28 mouse cellular contexts compared by ENCODE assay signal in the genomic region with DNA sequence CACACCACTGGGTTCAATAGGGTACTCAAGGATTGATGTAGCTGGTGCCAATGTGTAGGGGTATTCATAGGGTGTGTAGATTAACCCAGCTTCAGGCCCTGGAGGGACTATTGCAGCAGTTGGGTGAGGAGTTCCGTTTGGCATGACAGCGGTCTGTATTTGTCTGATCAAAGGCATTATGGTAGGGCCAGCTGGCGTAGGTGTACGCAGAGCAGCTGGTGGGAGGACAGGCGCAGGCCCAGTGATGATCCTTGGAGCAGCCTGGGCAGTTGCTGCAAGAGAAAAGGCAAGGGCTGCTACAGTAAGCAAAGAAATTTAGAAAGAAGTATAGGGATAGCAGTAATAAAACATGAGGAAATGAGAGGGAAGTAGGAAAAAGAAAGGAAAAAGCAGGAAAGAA.
A peak's percentile ranks its signal among the peaks of the same experiment; 100 is the strongest.
DNase-seq lines count a peak whose midpoint lies in the region; ATAC-seq and TF ChIP-seq lines count a peak whose summit lies in the region.
"Had no signal": no experiment of that assay in that cellular context is flagged by ENCODE, and none has a peak within 500 bp of the region (broad histone marks: within the 10 kb centered on the region; RNA-seq: fewer than 3 reads in every experiment).

No protein-coding gene starts in this region.

- H3K9me3 ChIP-seq in forebrain, embryonic 13.5 days (replicated peaks) = no peaks in the 10 kb centered on the region
- H3K9me3 ChIP-seq in forebrain, embryonic 14.5 days (replicated peaks; ENCODE audit: control insufficient read depth, low read length) = no peaks in the 10 kb centered on the region
- H3K9me3 ChIP-seq: embryonic facial prominence, embryonic 10.5 days; embryonic facial prominence, embryonic 15.5 days; intestine, embryonic 15.5 days; limb, embryonic 12.5 days; liver, embryonic 12.5 days; midbrain, embryonic 15.5 days; stomach, embryonic 15.5 days had no signal

- no peak for ATAC-seq in forebrain, embryonic 13.5 days
- no peak for ATAC-seq in forebrain, embryonic 14.5 days
- ATAC-seq: hindbrain, postnatal 0 days; intestine, embryonic 15.5 days; liver, embryonic 12.5 days; liver, postnatal 0 days; midbrain, embryonic 15.5 days had no signal

- H3K9ac ChIP-seq in forebrain, embryonic 13.5 days = no peak overlapping the region
- H3K9ac ChIP-seq in forebrain, embryonic 14.5 days (ENCODE audit: low read length) = no peak overlapping the region
- H3K9ac ChIP-seq: embryonic facial prominence, embryonic 15.5 days; intestine, embryonic 15.5 days; limb, embryonic 12.5 days; liver, embryonic 12.5 days; liver, postnatal 0 days; midbrain, embryonic 15.5 days; stomach, embryonic 15.5 days had no signal

- H3K27ac ChIP-seq in forebrain, embryonic 13.5 days = peak overlapping the region; percentile 16; the same call in 1 of the 2 replicates
- H3K27ac ChIP-seq in forebrain, embryonic 14.5 days (ENCODE audit: low read depth, low read length) = no peak overlapping the region
- H3K27ac ChIP-seq: embryonic facial prominence, embryonic 10.5 days; embryonic facial prominence, embryonic 15.5 days; hindbrain, postnatal 0 days; intestine, embryonic 15.5 days; limb, embryonic 12.5 days; liver, embryonic 12.5 days; macrophage; midbrain, embryonic 15.5 days; stomach, embryonic 15.5 days had no signal

- no peak for TF ChIP-seq POLR2A in brain, embryonic 14.5 days (IDR thresholded peaks at IDR 0.05; ENCODE audit: borderline replicate concordance, extremely low read depth, insufficient read depth, insufficient read length, poor library complexity, severe bottlenecking)

- H3K27me3 ChIP-seq in forebrain, embryonic 13.5 days = no peaks in the 10 kb centered on the region
- no peaks in the 10 kb centered on the region for H3K27me3 ChIP-seq in forebrain, embryonic 14.5 days (replicated peaks; ENCODE audit: control insufficient read depth, insufficient read depth, low read length)
- H3K27me3 ChIP-seq: embryonic facial prominence, embryonic 15.5 days; intestine, embryonic 15.5 days; limb, embryonic 12.5 days; liver, embryonic 12.5 days; midbrain, embryonic 15.5 days; stomach, embryonic 15.5 days had no signal

- peaks cover 7% of the 10 kb centered on the region for H3K36me3 ChIP-seq in forebrain, embryonic 13.5 days (ENCODE audit: poor library complexity, severe bottlenecking)
- peaks cover 16% of the 10 kb centered on the region for H3K36me3 ChIP-seq in forebrain, embryonic 14.5 days (ENCODE audit: control insufficient read depth, insufficient read depth, low read length)
- H3K36me3 ChIP-seq: midbrain, embryonic 15.5 days; stomach, embryonic 15.5 days had no signal

- no peak overlapping the region for H3K4me2 ChIP-seq in forebrain, embryonic 13.5 days
- H3K4me2 ChIP-seq in forebrain, embryonic 14.5 days (ENCODE audit: low read length) = no peak overlapping the region
- H3K4me2 ChIP-seq: embryonic facial prominence, embryonic 15.5 days; heart, embryonic 11.5 days; intestine, embryonic 15.5 days; limb, embryonic 12.5 days; liver, embryonic 12.5 days; midbrain, embryonic 15.5 days; stomach, embryonic 15.5 days had no signal

- H3K4me3 ChIP-seq in forebrain, embryonic 13.5 days = no peak overlapping the region
- no peak overlapping the region for H3K4me3 ChIP-seq in forebrain, embryonic 14.5 days (ENCODE audit: low read depth, low read length)
- H3K4me3 ChIP-seq: embryonic facial prominence, embryonic 10.5 days; embryonic facial prominence, embryonic 15.5 days; intestine, embryonic 15.5 days; limb, embryonic 12.5 days; liver, embryonic 12.5 days; midbrain, embryonic 15.5 days; stomach, embryonic 15.5 days had no signal

- intact Hi-C loops in left cerebral cortex, postnatal 4 days (cut with DNase I) = no loop called here
- intact Hi-C loops in left cerebral cortex, postnatal 36 days (cut with DNase I) = no loop called here

- 80% methylated on average over 5 of the region's 5 CpGs for WGBS in forebrain, embryonic 13.5 days
- 70% methylated on average over 5 of the region's 5 CpGs for WGBS in forebrain, embryonic 14.5 days

- DNase-seq in forebrain, embryonic 14.5 days (ENCODE audit: low spot score) = no peak
- peak; percentile 44 for DNase-seq in left cerebral cortex, postnatal 4 days
- no peak for DNase-seq in left cerebral cortex, postnatal 36 days (ENCODE audit: low spot score in 2 of 2)
- DNase-seq in brain, embryonic 14.5 days (ENCODE audit: low read depth) = peak; percentile 39
- peak; percentile 16 for DNase-seq in fat pad, adult 2 months (ENCODE audit: extremely low read depth, low read depth, low spot score)
- DNase-seq in adrenal gland, postnatal 10 days = no peak
- DNase-seq in kidney, postnatal 10 days = no peak
- DNase-seq: adrenal gland, postnatal 36 days; B cell, adult 2 months; cerebellum, adult 9-10 months; gastrocnemius, postnatal 25 days; heart, postnatal 4 days; kidney, adult 2 months; kidney, postnatal 4 days; liver, postnatal 0 days; right cerebral cortex, postnatal 25 days; thymus, postnatal 14 days had no signal

- H3K4me1 ChIP-seq in forebrain, embryonic 13.5 days = peaks cover 3% of the 10 kb centered on the region; the same call in 1 of the 2 replicates
- H3K4me1 ChIP-seq in forebrain, embryonic 14.5 days (ENCODE audit: control insufficient read depth, insufficient read depth, low read length) = no peaks in the 10 kb centered on the region; the same call in 1 of the 2 replicates
- H3K4me1 ChIP-seq: embryonic facial prominence, embryonic 10.5 days; embryonic facial prominence, embryonic 15.5 days; intestine, embryonic 15.5 days; limb, embryonic 12.5 days; liver, embryonic 12.5 days; midbrain, embryonic 15.5 days; stomach, embryonic 15.5 days had no signal

- TF ChIP-seq CTCF in brain, embryonic 14.5 days (IDR thresholded peaks at IDR 0.05; ENCODE audit: borderline replicate concordance, extremely low read depth, insufficient read depth, insufficient read length) = no peak

Comparison
In these comparisons a context has a peak if more than half of its experiments do, and no peak if none do; other contexts are left out.
1. DNase-seq: peak in left cerebral cortex, postnatal 4 days (single experiment), brain, embryonic 14.5 days (single experiment) and fat pad, adult 2 months (single experiment); none in forebrain, embryonic 14.5 days (single experiment), left cerebral cortex, postnatal 36 days (0 of 2), adrenal gland, postnatal 10 days (single experiment) and kidney, postnatal 10 days (single experiment).